9 mouse cellular contexts compared by ENCODE assay signal in genomic region chr9:20971751-20972140, GRCm38 (mm10). TPM values are rescaled to one million over a fixed set of nuclear protein-coding genes. Genes with fewer than 3 reads are reported as not detected.
A peak's percentile ranks its signal among the peaks of the same experiment; 100 is the strongest.
DNase-seq lines count a peak whose midpoint lies in the region; ATAC-seq and TF ChIP-seq lines count a peak whose summit lies in the region.
"Had no signal": no experiment of that assay in that cellular context is flagged by ENCODE, and none has a peak within 500 bp of the region (broad histone marks: within the 10 kb centered on the region; RNA-seq: fewer than 3 reads in every experiment).

No protein-coding gene starts in this region.

- no peak overlapping the region for H3K4me3 ChIP-seq in liver, embryonic 11.5 days (ENCODE audit: low read depth, low read length)
- no peak overlapping the region for H3K4me3 ChIP-seq in liver, postnatal 0 days (ENCODE audit: low read depth, low read length)
- no peak overlapping the region for H3K4me3 ChIP-seq in hindbrain, embryonic 16.5 days (ENCODE audit: low read length)
- no peak overlapping the region for H3K4me3 ChIP-seq in neural tube, embryonic 15.5 days (replicated peaks)
- H3K4me3 ChIP-seq: liver, embryonic 13.5 days had no signal

- no peak for DNase-seq in liver, embryonic 11.5 days (ENCODE audit: low spot score)
- DNase-seq in liver, postnatal 0 days: no peak
- peak; percentile 40 to 42 for DNase-seq in gastrocnemius, adult 8-10 months (ENCODE audit: low spot score in 2 of 2)
- DNase-seq in thymus, postnatal 14 days: no peak
- no peak for DNase-seq in cerebellum, postnatal 4 days (ENCODE audit: low spot score in 2 of 2)
- no peak for DNase-seq in urinary bladder, adult 2 months (ENCODE audit: low spot score)
- DNase-seq: liver, embryonic 13.5 days had no signal

- H3K36me3 ChIP-seq in liver, embryonic 11.5 days (ENCODE audit: control insufficient read depth, insufficient read depth, low read length): peaks cover 2% of the 10 kb centered on the region; the same call in 1 of the 2 replicates
- H3K36me3 ChIP-seq in liver, postnatal 0 days (replicated peaks; ENCODE audit: insufficient read depth, low read length): peaks cover 4% of the 10 kb centered on the region; the same call in 1 of the 2 replicates
- H3K36me3 ChIP-seq in hindbrain, embryonic 16.5 days (ENCODE audit: control insufficient read depth, insufficient read depth, low read length): 0 out of 2 replicates have a peak, but pooled peaks cover 6% of the 10 kb centered on the region
- peaks cover 5% of the 10 kb centered on the region; the same call in 1 of the 2 replicates for H3K36me3 ChIP-seq in neural tube, embryonic 15.5 days

- no peak for TF ChIP-seq CTCF in liver, postnatal 0 days (IDR thresholded peaks at IDR 0.05; ENCODE audit: low read depth)

- H3K9me3 ChIP-seq in liver, embryonic 11.5 days (ENCODE audit: control insufficient read depth, low read length): no peaks in the 10 kb centered on the region
- H3K9me3 ChIP-seq in liver, postnatal 0 days (ENCODE audit: low read length): no peaks in the 10 kb centered on the region
- no peaks in the 10 kb centered on the region for H3K9me3 ChIP-seq in hindbrain, embryonic 16.5 days (ENCODE audit: control insufficient read depth, low read length)
- no peaks in the 10 kb centered on the region for H3K9me3 ChIP-seq in neural tube, embryonic 15.5 days (replicated peaks)
- H3K9me3 ChIP-seq: liver, embryonic 13.5 days had no signal

- H3K4me1 ChIP-seq in liver, embryonic 11.5 days (replicated peaks; ENCODE audit: control insufficient read depth, insufficient read depth, low read length): peaks cover 22% of the 10 kb centered on the region
- H3K4me1 ChIP-seq in liver, postnatal 0 days (ENCODE audit: insufficient read depth): peaks cover 11% of the 10 kb centered on the region
- peaks cover 26% of the 10 kb centered on the region for H3K4me1 ChIP-seq in hindbrain, embryonic 16.5 days (ENCODE audit: control insufficient read depth, insufficient read depth, low read depth, low read length)
- peaks cover 45% of the 10 kb centered on the region for H3K4me1 ChIP-seq in neural tube, embryonic 15.5 days

- H3K4me2 ChIP-seq in liver, embryonic 11.5 days: no peak overlapping the region
- no peak overlapping the region for H3K4me2 ChIP-seq in liver, postnatal 0 days (ENCODE audit: low read depth, low read length)
- H3K4me2 ChIP-seq in hindbrain, embryonic 16.5 days (ENCODE audit: low read length): no peak overlapping the region; the same call in 1 of the 2 replicates
- peak overlapping the region; percentile 99 for H3K4me2 ChIP-seq in neural tube, embryonic 15.5 days
- H3K4me2 ChIP-seq: liver, embryonic 13.5 days had no signal

- ATAC-seq in liver, embryonic 11.5 days (replicated peaks; ENCODE audit: low FRiP score): no peak
- no peak for ATAC-seq in liver, postnatal 0 days
- ATAC-seq in hindbrain, embryonic 16.5 days: no peak
- ATAC-seq in neural tube, embryonic 15.5 days (ENCODE audit: low FRiP score): no peak

- TF ChIP-seq EP300 in liver, postnatal 0 days (IDR thresholded peaks at IDR 0.05; ENCODE audit: low read depth): no peak

- H3K27me3 ChIP-seq in liver, embryonic 11.5 days (replicated peaks; ENCODE audit: control insufficient read depth, insufficient read depth, low read length): no peaks in the 10 kb centered on the region
- H3K27me3 ChIP-seq in liver, postnatal 0 days (ENCODE audit: insufficient read depth, low read length): 0 out of 2 replicates have a peak, but pooled peaks cover 6% of the 10 kb centered on the region
- H3K27me3 ChIP-seq in hindbrain, embryonic 16.5 days (replicated peaks; ENCODE audit: control insufficient read depth, insufficient read depth, low read length): no peaks in the 10 kb centered on the region
- no peaks in the 10 kb centered on the region for H3K27me3 ChIP-seq in neural tube, embryonic 15.5 days (replicated peaks)

- H3K27ac ChIP-seq in liver, embryonic 11.5 days (ENCODE audit: low read depth, low read length): 0 out of 2 replicates have a peak overlapping the region, but pooled peaks have one; percentile 35
- H3K27ac ChIP-seq in liver, postnatal 0 days (ENCODE audit: low read depth): no peak overlapping the region
- H3K27ac ChIP-seq in hindbrain, embryonic 16.5 days (ENCODE audit: low read depth, low read length): peak overlapping the region; percentile 18; the same call in 1 of the 2 replicates
- H3K27ac ChIP-seq in neural tube, embryonic 15.5 days (replicated peaks): peak overlapping the region; percentile 45
- H3K27ac ChIP-seq: liver, embryonic 13.5 days had no signal

- H3K9ac ChIP-seq in liver, embryonic 11.5 days (ENCODE audit: low read depth, low read length): no peak overlapping the region
- H3K9ac ChIP-seq in liver, postnatal 0 days (replicated peaks): no peak overlapping the region
- H3K9ac ChIP-seq in hindbrain, embryonic 16.5 days (ENCODE audit: low read depth, low read length): peak overlapping the region; percentile 51
- H3K9ac ChIP-seq in neural tube, embryonic 15.5 days (replicated peaks): 0 out of 2 replicates have a peak overlapping the region, but pooled peaks have one; percentile 14

- 74% methylated on average over 7 of the region's 7 CpGs for WGBS in liver, embryonic 11.5 days
- WGBS in liver, postnatal 0 days (ENCODE audit: insufficient replicate concordance): 83% methylated on average over 7 of the region's 7 CpGs
- WGBS in hindbrain, embryonic 16.5 days: 85% methylated on average over 7 of the region's 7 CpGs
- 83% methylated on average over 7 of the region's 7 CpGs for WGBS in neural tube, embryonic 15.5 days

RNA-seq across cellular contexts. Expression of gene S1pr2, which starts 4.8 kb away (rescaled TPM):
- 15.2 and 16.8 TPM in 2 replicates for polyA plus RNA-seq in liver, embryonic 11.5 days (2014; fragmentation: Nextera tagmentation; extraction: Ambion mirVana)
- polyA plus RNA-seq in liver, postnatal 0 days (2015; fragmentation: Nextera tagmentation; extraction: Ambion mirVana): 2.4 and 3.1 TPM in 2 replicates
- 1 to 10 TPM in 1 of 4 experiments, under 1 TPM in 3; 0.46 to 1.1 (median 0.74) TPM for total RNA-seq in gastrocnemius, adult 8-10 months (2022)
- 9.5 and 10.3 TPM in 2 replicates for polyA plus RNA-seq in hindbrain, embryonic 16.5 days (2015; fragmentation: Nextera tagmentation; extraction: Ambion mirVana)
- polyA plus RNA-seq in neural tube, embryonic 15.5 days (2015; fragmentation: Nextera tagmentation; extraction: Ambion mirVana): 8.8 and 17.9 TPM in 2 replicates
- polyA plus RNA-seq in urinary bladder, adult 2 months (2012; rRNA removed): 11.6 and 11.7 TPM in 2 replicates

RNA-seq across cellular contexts. Expression of gene Dnmt1, which starts 12.1 kb away (rescaled TPM):
- polyA plus RNA-seq in liver, embryonic 11.5 days (2014; fragmentation: Nextera tagmentation; extraction: Ambion mirVana): 85.1 and 87.5 TPM in 2 replicates
- 20.3 and 24.5 TPM in 2 replicates for polyA plus RNA-seq in liver, postnatal 0 days (2015; fragmentation: Nextera tagmentation; extraction: Ambion mirVana)
- total RNA-seq in gastrocnemius, adult 8-10 months (2022): 1 to 10 TPM; 5.5 to 6.0 (median 5.8) TPM
- 49.5 and 64.2 TPM in 2 replicates for polyA plus RNA-seq in hindbrain, embryonic 16.5 days (2015; fragmentation: Nextera tagmentation; extraction: Ambion mirVana)
- 51.6 and 60.8 TPM in 2 replicates for polyA plus RNA-seq in neural tube, embryonic 15.5 days (2015; fragmentation: Nextera tagmentation; extraction: Ambion mirVana)
- 19.1 and 19.7 TPM in 2 replicates for polyA plus RNA-seq in urinary bladder, adult 2 months (2012; rRNA removed)

RNA-seq across cellular contexts. Expression of gene Mrpl4, which starts 30.8 kb away (rescaled TPM):
- polyA plus RNA-seq in liver, embryonic 11.5 days (2014; fragmentation: Nextera tagmentation; extraction: Ambion mirVana): 138 and 145 TPM in 2 replicates
- polyA plus RNA-seq in liver, postnatal 0 days (2015; fragmentation: Nextera tagmentation; extraction: Ambion mirVana): 54.6 and 55.0 TPM in 2 replicates
- 10 to 100 TPM; 53.7 to 58.9 (median 55.7) TPM for total RNA-seq in gastrocnemius, adult 8-10 months (2022)
- 112 and 114 TPM in 2 replicates for polyA plus RNA-seq in hindbrain, embryonic 16.5 days (2015; fragmentation: Nextera tagmentation; extraction: Ambion mirVana)
- polyA plus RNA-seq in neural tube, embryonic 15.5 days (2015; fragmentation: Nextera tagmentation; extraction: Ambion mirVana): 114 and 123 TPM in 2 replicates
- 78.8 and 88.8 TPM in 2 replicates for polyA plus RNA-seq in urinary bladder, adult 2 months (2012; rRNA removed)

RNA-seq across cellular contexts. Expression of gene Icam1, which starts 44.0 kb away (rescaled TPM):
- 12.2 and 13.0 TPM in 2 replicates for polyA plus RNA-seq in liver, embryonic 11.5 days (2014; fragmentation: Nextera tagmentation; extraction: Ambion mirVana)
- polyA plus RNA-seq in liver, postnatal 0 days (2015; fragmentation: Nextera tagmentation; extraction: Ambion mirVana): 12.7 and 13.6 TPM in 2 replicates
- total RNA-seq in gastrocnemius, adult 8-10 months (2022): 1 to 10 TPM; 1.3 to 2.3 (median 1.4) TPM
- 3.4 and 5.3 TPM in 2 replicates for polyA plus RNA-seq in hindbrain, embryonic 16.5 days (2015; fragmentation: Nextera tagmentation; extraction: Ambion mirVana)
- 4.2 and 16.9 TPM in 2 replicates for polyA plus RNA-seq in neural tube, embryonic 15.5 days (2015; fragmentation: Nextera tagmentation; extraction: Ambion mirVana)
- 27.4 and 28.7 TPM in 2 replicates for polyA plus RNA-seq in urinary bladder, adult 2 months (2012; rRNA removed)

RNA-seq across cellular contexts. Expression of gene Icam4, which starts 57.4 kb away (rescaled TPM):
- polyA plus RNA-seq in liver, embryonic 11.5 days (2014; fragmentation: Nextera tagmentation; extraction: Ambion mirVana): 146 and 147 TPM in 2 replicates
- polyA plus RNA-seq in liver, postnatal 0 days (2015; fragmentation: Nextera tagmentation; extraction: Ambion mirVana): 57.7 and 58.5 TPM in 2 replicates
- 1 to 10 TPM; 1.3 to 2.7 (median 1.8) TPM for total RNA-seq in gastrocnemius, adult 8-10 months (2022)
- 0.27 and 0.29 TPM in 2 replicates for polyA plus RNA-seq in hindbrain, embryonic 16.5 days (2015; fragmentation: Nextera tagmentation; extraction: Ambion mirVana)
- 0.54 TPM in 1 of 2 replicates, not detected in the other for polyA plus RNA-seq in neural tube, embryonic 15.5 days (2015; fragmentation: Nextera tagmentation; extraction: Ambion mirVana)
- polyA plus RNA-seq in urinary bladder, adult 2 months (2012; rRNA removed): 1.1 and 1.5 TPM in 2 replicates

Comparison
In these comparisons a context has a peak if more than half of its experiments do, and no peak if none do; other contexts are left out.
1. DNase-seq: peak in gastrocnemius, adult 8-10 months (2 of 2); none in liver, embryonic 11.5 days (single experiment), liver, postnatal 0 days (single experiment), thymus, postnatal 14 days (single experiment), cerebellum, postnatal 4 days (0 of 2) and urinary bladder, adult 2 months (single experiment).
2. H3K9ac ChIP-seq: peak in hindbrain, embryonic 16.5 days (single experiment) and neural tube, embryonic 15.5 days (single experiment); none in liver, embryonic 11.5 days (single experiment) and liver, postnatal 0 days (single experiment).